Mouse (Mus musculus) layer of hippocampus, adult 8-10 months (tissue): Measurements from ENCODE around the gene Asb13. TPM values are rescaled to one million over a fixed set of nuclear protein-coding genes. Genes with fewer than 3 reads are reported as not detected.
A peak's percentile ranks its signal among the peaks of the same experiment; 100 is the strongest.

Experiments used
- DNase-seq, 2 experiments: peaks; one replicate each; pipeline ENCODE4 v3.0.0; 2022; ENCODE audit warnings: low spot score in 2 of 2
- total RNA-seq, 4 experiments: library from RNA; stranded (reverse); gene quantifications; 2 replicates each; pipeline ENCODE4 v1.2.4; 2022

Asb13 gene
- 10 to 100 TPM; 35.5 to 38.5 (median 36.9) TPM for total RNA-seq

GRCm38 (mm10) chr13:3633895-3634811 is at the start of gene Asb13:
TSS of gene Asb13 (plus strand) at chr13:3634032.
- peak; percentile 67 to 83 for DNase-seq

DNA sequence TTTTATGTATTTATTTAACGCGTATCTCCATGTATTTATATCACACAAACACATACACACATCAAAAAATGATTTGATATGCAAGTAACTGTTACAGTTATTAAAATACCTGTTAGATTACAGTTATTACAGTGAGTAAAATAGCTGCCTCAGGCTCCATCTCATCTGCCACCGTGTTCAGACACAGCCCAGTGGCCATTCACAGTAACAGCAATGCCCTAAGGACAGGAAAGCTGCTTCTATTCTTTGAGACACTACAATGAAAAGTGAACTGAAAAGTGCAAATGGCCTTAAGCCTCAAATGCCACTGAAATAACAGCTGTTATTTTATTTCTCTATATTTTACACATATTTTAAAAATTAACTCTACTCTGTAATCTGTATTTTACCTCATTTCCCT is 43.0 kb upstream of the Asb13 start:
- no peak for DNase-seq

GRCm38 (mm10) chr13:3594311-3594710 is 39.5 kb upstream of the Asb13 start:
- DNase-seq, result no peak

GRCm38 (mm10) chr13:3596232-3596631 is 37.6 kb upstream of the Asb13 start:
- no peak for DNase-seq

DNA sequence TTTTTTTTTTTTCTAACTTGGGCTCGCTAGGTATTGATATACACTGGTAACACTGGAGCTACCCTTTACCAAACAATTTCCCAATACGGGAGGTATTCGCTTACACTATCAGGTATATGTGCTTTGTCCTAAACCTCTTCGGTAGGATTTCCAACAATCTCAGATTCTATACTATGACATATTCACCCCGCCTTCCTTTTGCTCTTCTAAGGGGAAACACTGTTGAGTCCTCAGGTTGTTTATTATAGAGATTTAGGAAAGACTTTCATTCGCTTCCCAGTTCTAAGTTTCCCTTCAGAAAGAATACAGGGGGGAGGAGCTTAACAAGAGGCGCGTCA is 24.1 kb upstream of the Asb13 start:
- DNase-seq, result no peak

DNA sequence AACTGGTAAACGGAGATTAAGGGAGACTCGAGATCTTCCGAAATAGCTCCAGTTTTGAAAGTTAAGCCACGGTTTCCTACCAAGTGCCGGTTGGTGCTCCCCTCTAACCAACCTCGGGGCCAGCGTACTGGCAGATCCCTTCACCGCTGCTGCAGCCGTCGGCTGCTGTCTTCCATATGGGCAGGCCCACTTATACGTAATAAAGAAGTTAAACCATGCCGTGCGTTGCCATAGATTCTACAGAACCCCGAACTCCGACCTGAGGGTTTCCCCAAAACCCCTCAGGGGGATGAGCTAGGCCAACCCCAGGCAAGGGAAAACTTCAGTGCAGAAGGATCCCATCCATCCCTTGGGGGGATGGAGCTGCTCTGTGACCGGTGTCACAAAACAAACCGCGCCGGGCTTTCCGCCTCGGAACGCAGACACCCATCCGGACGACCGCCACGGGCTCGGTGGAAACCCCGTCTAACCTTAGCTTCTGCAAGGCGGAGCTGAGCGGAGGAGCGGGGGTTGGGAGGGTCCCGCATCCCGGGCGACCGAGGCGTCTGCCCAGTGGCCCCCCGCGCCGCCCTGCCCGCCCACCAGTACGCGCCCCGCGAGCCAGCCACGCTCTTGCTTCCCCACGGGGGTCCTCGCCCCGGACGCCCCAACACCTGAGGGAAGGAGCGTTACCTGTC is 23.6 kb upstream of the Asb13 start:
- DNase-seq, result peak; percentile 13 to 27

- DNase-seq, result peak; percentile 98
These were observed 22.9 kb upstream of the Asb13 start, which contains the start of gene Fam208b for GRCm38 (mm10) chr13:3610795-3611438. TSS of gene Fam208b (minus strand) at chr13:3611108.

DNA sequence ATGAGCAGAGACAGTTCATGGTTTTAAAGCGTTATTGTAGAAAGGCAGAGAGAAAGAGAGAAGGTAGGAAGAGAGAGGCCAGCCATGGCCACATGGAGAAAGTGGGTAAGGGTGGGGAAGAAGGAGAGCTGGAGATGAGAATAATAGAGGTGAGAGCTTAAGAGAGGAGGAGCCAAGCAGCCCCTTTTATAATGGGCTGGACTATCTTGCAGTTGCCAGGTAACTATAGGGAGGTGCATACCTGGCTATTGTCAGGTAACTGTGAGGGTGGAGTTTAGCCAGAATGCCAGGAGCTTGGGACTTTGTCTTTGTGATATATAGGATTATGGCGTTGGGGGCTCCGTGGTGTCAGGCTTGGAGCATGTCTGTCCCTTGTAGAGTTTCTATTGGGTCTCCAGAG is 6.7 kb upstream of the Asb13 start:
- DNase-seq, result no peak

DNA sequence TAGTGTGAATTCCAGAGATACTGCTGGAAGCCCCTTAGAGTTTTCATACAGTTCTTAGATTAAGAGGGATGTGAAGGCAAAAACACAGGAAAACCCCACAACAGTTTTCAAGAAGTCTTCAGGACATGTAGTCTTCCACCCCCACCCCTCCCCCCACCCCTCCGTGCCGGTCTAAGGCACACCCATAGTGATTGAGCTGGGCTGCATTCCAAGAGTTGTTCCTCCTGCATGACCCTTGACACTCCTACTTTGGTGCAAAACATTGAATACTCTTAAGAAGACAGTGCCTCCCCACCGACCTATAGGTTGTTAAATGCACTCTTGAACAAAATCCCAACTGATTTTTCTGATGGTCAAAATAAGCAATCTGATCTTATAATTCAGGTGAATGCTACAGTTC is 5.7 kb upstream of the Asb13 start:
- DNase-seq, result no peak

DNA sequence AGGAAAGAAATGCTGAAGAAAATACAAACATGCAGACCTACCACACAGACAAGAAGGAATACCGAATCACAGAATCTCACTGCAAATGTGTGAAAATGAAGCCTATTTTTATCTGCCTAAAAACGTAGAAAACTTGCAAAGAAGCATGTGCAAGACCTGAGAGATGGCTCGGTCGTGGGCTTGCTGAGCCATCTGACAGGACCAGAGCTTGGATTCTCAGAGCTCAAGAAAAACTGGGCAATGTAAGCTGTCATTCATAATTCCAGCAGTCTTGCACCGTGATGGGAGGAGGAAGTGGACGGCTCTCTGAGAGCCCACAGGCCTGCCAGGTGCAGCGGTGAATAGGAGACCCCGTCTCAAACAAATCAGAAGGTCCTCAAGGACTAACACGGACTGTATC is 1.3 kb upstream of the Asb13 start:
- no peak for DNase-seq

GRCm38 (mm10) chr13:3633131-3633530 is 701 bp upstream of the Asb13 start:
- DNase-seq, result no peak

GRCm38 (mm10) chr13:3635076-3635475 is 1.2 kb downstream of the Asb13 start:
- DNase-seq, result no peak

GRCm38 (mm10) chr13:3636797-3637196 is 3.0 kb downstream of the Asb13 start:
- no peak for DNase-seq

DNA sequence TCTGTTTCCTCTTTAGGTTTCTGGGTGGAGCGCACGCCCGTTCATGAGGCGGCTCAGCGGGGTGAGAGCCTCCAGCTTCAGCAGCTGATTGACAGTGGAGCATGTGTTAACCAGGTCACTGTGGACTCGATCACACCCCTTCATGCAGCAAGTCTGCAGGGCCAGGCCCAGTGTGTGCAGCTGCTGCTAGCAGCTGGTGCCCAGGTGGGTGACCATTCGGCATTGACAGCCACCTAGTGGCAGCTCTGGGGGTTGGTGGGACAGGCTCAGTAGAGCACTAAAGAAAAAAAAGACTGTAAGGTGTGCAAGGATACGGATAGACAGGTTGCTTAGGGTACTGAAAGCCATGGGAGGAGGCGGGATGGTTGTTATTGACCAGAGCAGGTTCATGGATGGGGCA is 8.2 kb downstream of the Asb13 start:
- no peak for DNase-seq

DNA sequence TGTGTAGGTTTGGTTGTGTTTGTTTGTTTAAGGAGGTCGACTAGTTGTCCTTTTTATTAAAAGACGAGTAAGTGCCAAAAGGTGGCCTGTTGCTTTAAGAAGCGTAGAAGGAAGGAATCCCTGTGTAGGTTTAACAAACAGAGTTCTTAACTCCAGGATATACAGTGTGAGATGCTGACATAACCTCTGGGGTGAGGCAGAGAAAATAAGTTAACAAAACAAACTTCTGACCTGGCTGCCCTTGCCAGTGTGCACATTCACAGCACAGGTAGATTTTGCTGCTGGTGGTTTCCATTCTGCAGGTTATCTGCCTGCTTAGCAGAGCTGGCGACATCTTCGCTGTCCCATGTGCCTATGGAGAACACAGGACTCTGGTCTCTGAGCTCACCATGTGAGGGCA is 8.7 kb downstream of the Asb13 start:
- DNase-seq, result no peak

GRCm38 (mm10) chr13:3644871-3645270 is 11.0 kb downstream of the Asb13 start:
- DNase-seq, result no peak

- DNase-seq, result no peak
These were observed 12.1 kb downstream of the Asb13 start for GRCm38 (mm10) chr13:3645919-3646318.

- no peak for DNase-seq
These were observed 12.7 kb downstream of the Asb13 start for GRCm38 (mm10) chr13:3646566-3646965.

DNA sequence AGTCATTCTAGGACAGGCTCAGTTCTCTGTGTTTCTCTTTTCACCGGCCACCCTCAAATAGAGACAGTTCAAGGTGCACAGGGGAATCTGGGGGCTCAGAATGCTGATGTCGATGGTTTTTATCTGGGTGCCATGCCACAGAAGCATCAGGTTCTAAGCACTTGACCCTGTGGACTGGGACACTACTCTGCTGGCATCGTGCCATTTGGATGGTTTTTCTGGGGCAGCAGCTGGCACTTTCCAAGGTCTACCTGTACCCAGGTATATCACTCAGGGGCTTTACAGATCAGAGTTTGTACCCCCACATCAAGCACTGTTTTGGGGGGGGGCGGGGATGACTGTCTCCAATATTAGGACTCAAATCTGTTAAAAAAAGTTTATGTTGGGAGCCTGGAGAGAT is 16.7 kb downstream of the Asb13 start:
- no peak for DNase-seq

DNA sequence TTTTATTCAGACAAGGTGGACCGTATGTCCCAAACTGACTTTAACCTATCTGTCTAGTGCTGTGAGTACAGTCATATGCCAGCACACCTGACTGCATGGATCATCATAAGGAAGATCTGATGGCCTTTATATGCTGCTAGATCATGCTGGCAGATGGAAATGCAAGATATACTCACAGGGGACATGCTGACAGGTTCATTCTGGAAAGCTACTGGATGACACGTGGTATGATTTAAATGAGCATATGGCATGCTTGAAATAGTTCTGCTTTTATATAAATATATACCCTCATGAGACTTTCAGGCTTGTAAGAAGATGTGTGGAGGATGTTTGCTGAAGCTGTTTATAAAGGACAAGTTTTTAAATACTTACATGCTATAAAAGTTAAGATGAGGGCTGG is 20.6 kb downstream of the Asb13 start:
- no peak for DNase-seq

DNA sequence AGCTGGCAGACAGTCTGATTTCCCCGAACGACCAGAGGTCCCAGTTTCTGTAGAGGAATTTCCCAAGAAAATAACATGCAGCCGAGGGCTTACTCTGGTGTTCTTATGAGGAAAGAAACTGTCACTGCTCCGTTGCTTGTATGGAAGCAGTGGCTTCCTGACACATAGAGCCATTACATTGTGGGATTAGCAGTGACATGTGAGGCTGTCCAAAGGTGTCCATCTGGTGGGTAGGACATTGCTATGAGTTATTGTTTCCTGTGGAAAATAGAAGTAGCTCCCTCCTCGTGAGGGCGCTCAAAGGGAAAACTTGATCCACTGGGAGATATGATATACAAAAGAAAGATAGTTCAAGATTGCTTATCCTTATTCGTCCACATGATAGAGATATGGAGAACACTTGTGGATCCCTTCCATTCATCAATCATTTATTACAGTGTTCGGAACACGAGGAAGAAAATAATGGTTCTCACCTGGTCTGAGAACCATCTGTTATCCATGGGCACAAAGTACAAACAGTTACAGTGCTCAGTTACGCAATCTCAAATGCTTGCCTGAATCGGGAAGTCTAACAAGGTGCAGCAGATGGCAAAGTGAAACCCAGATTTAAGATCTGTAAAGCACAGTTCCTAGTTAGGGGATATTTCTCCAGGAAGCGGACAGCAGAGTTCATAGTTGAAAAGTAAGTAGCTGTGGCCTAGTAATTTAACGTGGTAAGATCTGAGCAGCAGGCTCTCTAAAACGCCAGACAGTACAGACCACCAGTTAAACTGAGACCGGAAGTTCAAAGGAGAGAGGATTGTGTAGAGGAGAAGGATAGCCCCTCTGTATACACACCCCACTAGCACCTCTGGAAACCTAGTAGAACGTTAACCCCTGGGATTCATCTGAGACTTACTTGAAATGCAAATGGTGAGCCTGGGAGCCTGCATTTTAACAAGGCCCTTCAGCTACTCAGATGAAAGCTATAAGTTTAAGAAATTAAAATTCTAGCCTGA is 25.6 kb downstream of the Asb13 start:
- DNase-seq, result no peak
